Mouse (Mus musculus): Measurements from ENCODE around the gene Slc13a3.
A peak's percentile ranks its signal among the peaks of the same experiment; 100 is the strongest.
"Not testable (repeated sequence)": the region's sequence is repeated elsewhere in the genome, so short reads cannot be mapped to it uniquely, and the experiment has no call there.

The Slc13a3 gene

DNA sequence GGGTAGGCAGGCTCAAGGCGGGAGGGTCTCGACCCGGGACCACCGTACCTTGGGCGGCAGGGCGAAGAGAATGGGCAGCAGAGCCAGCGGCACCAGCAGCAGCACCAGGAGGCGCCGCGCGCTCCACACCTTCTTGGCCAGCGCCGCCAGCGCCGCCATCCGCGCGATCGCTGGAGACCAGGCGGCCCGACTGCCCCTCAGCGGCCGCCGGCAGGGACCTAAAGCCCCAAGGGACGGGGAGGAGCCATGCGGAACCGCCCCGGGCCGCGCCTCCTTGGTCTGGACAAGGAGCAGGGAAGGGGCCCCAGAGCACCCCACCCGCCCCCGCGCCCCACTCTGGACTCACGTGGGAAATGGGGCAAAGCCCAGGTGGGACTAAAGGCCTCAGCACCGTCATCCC is at the start of gene Slc13a3:
TSS of gene Slc13a3 (minus strand) at position 228 of the 400 bp plus-strand sequence.
- no peak for DNase-seq (ENCODE audit: low spot score)

DNA sequence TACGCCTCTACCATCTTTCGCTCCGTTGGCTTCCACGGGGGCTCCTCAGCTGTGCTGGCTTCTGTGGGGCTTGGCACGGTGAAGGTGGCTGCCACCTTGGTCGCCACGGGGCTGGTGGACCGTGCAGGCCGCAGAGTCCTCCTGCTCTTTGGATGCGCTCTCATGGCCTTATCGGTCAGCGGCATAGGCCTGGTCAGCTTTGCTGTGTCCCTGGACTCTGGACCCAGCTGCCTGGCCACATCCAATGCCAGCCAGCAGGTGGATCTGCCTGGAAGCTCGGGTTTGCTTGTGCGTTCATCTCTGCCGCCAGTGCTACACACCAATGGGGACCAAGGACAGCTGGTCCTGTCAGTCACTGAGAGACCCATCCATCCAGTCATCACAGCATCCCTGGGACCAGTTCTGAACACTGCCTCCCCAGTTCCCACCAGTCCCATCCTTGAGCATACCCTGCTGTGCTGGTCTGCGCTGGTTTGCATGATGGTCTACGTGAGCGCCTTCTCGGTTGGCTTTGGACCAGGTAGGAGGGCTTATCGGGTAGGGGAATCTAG is 42.2 kb upstream of the Slc13a3 start:
- DNase-seq (ENCODE audit: low spot score), result no peak

DNA sequence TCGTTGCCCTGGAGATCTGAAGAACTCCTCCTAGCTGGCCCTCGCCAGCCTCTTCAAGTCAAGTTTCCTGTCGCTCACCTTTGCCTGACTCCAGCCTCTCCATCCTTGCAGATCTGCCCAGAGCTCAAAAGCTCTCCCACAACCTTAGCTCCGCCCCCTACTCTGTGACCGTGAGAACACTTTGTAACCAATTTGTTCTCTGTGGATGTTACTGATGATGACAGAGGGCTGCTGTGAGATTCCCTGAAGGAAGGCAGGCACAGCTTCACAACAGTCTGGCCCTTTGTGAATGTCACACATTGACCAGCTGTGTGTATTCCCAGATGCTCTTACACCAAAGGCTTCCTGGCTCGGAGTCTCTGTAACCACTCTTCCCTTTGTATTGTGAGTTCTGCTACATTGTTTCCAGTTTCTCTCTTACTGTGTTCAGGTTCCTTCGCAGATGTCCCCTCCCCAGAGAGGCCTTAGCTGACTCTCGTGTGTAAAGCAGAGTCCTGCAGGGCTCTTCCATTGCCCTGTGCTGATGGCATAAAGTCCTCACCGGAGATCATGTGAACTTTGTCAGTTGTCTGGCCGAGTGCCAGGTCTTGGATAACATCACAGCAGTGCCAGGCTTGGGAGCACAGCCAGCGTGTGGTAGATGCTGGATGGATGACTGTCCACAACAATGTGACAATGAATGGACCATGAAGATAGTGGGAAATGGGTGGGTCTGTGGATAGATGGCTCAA is 40.0 kb upstream of the Slc13a3 start:
- DNase-seq (ENCODE audit: low spot score), result peak; percentile 78

DNA sequence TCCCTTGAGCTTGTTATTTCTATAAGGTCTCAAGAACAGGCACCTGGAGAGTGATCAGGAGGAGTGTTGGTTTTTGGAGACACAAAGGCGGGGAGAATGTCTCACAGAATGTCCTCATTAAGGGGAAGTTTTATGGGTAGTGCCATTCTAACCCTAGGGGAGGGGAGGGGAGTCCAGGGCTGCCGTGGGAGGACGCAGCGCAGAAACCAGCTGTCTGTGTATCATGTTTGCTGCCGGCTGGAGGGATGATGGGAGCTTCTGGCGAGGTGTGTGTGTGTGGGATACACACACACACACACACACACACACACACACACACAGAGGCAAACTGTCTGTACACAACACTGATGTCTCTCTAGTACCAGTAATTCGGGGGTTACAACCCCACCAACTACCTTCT is 39.4 kb upstream of the Slc13a3 start:
- no peak for DNase-seq (ENCODE audit: low spot score)

DNA sequence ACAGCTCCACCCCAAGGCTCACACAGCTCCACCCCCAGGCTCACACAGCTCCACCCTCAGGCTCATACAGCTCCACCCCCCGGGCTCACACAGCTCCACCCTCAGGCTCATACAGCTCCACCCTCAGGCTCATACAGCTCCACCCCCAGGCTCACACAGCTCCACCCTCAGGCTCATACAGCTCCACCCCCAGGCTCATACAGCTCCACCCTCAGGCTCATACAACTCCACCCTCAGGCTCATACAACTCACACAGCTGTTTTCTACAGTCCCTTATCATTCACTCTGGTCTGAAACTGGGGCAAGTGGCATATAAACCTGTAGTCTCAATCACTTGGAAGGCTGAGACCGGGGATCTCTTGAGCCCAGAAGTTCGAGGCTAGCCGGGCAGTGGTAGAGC is 38.5 kb upstream of the Slc13a3 start:
- not testable (repeated sequence) for DNase-seq (ENCODE audit: low spot score)

DNA sequence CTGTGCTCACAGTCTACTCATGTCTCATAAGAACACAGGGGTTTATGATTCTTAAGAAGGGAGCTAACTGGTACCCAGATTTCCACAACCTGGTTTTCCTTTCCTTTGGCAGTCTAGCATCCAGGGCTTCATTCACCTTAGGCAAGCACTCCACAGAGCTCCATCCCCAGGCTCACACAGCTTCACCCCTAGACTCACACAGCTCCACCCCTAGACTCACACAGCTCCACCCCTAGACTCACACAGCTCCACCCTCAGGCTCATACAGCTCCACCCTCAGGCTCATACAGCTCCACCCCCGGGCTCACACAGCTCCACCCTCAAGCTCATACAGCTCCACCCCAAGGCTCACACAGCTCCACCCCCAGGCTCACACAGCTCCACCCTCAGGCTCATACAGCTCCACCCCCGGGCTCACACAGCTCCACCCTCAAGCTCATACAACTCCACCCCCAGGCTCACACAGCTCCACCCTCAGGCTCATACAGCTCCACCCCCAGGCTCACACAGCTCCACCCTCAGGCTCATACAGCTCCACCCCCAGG is 38.0 kb upstream of the Slc13a3 start:
- not testable (repeated sequence) for DNase-seq (ENCODE audit: low spot score)

DNA sequence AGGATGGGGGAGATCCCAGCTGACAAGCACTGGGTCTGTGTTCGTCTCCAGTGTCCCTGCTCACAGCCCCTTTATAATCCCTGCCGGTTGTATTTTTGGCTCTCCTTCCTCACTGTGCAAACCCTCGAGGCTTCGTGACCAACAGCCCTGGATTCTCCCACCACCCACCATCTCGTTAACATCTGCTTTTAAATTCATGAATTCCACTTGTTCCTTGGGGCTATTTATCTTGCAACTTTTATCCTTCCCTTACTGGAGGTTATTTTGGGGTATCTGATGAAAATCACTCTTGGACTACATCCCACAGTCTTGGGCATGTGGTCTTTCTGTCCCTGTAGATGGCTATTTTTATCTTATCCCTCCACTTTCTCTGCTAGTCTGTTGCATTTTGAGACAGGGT is 37.4 kb upstream of the Slc13a3 start:
- no peak for DNase-seq (ENCODE audit: low spot score)

DNA sequence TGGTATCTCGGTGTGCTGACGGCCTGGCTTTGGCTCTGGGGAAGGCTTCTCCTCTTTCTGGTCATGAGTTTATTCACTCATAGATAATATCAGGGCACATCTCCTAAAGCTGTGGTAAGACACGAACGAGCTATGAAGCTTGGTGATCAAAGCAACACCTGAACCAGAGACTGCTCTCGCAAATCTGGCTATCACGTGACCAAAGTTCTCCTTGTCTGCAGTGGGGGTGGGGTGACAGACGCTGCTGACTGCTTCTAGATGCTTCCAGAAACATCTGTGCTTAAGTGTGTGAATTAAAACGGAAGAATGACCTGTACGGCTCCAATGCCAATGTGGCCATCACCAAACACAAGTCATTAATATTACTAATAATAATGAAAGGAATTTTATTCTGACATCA is 36.7 kb upstream of the Slc13a3 start:
- no peak for DNase-seq (ENCODE audit: low spot score)

DNA sequence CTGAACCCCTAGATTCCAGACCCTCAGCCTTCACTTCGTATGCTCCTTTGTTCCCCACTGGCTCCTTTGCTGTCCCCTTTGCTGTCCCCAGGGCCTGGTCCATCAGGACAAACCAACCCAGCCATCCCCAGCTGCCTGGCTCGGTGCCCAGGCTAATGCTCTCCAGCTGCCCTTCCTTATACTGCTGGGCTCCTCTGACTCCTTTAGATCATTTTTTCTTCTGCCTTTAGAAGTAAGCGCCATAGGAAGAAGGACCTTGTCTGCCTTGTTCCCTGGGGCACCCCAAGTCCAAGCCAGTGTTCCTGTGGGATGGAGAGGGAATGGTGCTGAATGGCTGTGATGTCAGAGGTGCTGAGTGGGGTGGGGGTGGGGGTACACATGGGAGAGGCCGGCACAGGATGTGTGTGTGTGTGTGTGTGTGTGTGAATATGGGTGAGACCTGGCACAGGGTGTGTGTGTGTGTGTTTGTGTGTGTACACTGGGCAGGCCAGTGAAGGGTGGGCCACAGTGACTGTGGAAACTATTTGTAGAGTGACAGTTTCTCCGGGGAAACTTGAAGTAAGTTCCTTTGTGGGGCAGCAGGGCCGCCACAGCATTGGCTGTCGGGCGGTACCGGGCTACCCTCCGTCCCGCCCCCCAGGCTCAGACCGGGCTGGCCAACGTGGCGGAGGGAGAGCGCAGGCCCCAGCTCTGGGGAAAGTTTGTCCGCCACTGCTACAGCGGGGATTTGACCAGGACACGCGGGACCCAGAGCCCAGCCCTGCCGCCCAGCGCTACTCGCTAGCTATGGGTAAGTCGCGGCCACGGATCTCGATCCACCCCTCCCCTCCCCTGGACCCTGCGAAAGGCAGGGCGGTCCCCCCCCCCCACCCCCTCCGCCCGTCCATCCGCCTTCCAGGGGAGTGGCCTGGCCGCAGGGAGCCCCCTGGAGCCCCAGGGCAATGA is 30.5 kb upstream of the Slc13a3 start, which contains the start of gene Slc2a10:
TSS of gene Slc2a10 (plus strand) at position 529 of the 945 bp plus-strand sequence.
- DNase-seq (ENCODE audit: low spot score), result no peak

DNA sequence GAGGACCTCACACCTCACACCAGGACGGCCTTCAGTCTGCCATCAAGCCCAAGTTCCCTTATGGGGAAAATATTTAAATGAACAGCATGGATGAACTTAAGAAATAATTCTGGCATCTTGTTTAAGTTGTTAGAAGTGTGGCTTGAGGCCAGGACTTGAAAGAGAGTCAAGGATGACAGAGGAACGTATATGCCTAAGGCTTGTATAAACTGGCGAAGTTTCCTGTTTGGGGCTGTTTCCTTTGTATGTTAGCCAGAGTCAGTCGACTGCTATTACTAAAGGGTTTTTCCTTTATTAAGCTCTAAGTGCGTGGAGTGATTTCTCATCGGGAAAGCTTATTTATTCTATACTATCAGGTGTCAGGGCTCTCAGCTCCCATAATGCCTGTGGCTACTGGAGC is 25.8 kb upstream of the Slc13a3 start:
- DNase-seq (ENCODE audit: low spot score), result no peak

DNA sequence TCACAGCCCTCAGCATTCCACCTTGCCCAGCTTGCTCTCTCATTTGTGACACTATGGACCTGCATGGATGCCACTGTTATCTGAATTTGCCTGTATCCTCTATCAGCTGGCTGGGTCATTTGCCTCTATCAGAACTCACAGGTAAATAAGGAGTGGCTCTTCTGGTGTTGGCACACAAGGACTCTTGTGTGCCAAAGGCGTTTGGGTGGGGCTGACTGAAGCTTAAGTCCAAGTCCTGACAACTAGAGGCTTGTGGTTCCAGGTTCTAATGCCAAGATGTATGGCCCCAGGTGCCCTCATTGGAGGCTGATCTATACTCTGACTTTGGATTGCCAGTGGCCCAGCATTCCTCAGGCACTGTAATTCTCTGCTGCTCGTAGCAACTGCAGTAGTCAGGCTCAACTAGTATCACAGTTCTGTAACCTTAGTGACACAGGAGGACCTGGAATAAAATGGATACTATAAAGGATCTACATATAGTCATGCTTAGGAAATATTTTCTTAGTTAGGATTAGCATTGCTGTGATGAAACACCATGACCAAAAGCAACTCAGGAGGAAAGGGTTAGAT is 24.8 kb upstream of the Slc13a3 start:
- no peak for DNase-seq (ENCODE audit: low spot score)

DNA sequence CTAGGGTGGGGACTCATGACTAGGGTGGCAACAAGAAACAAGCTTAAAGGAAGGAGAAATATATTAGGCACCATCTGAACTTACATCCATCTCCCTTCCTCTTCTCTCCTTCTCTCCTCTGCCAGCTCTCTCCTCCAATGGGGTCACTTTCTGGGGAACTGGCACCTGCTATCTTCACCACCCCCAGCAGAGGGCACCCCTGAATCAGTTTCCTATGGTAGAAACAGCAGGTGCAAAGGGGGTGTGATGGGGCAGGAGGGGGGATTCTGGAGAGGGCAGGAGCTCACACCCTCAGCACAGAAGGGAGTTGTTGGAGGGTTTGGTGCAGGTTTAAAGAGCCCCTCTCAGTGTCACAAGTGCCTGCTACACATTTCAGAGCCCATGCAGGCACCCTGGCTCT is 23.2 kb upstream of the Slc13a3 start:
- no peak for DNase-seq (ENCODE audit: low spot score)

DNA sequence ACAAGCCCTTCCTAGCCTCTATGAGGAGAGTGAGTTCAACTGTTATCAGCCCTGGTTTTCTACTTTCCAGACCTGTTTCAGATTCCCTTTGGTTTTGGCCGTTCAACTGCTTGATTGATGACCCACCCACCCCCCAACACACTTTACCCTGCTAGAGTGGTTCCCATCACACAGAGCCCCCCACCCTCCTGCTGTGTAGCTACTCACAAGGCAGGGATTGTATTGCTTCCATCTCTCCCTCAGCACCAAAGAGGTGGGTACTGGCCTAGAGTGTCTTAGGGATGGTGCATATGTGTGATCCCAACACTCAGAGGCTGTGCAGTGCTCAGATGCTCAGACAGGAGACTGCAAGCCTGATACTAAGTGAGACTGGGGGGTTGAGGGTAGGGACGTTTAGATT is 21.5 kb upstream of the Slc13a3 start:
- no peak for DNase-seq (ENCODE audit: low spot score)

DNA sequence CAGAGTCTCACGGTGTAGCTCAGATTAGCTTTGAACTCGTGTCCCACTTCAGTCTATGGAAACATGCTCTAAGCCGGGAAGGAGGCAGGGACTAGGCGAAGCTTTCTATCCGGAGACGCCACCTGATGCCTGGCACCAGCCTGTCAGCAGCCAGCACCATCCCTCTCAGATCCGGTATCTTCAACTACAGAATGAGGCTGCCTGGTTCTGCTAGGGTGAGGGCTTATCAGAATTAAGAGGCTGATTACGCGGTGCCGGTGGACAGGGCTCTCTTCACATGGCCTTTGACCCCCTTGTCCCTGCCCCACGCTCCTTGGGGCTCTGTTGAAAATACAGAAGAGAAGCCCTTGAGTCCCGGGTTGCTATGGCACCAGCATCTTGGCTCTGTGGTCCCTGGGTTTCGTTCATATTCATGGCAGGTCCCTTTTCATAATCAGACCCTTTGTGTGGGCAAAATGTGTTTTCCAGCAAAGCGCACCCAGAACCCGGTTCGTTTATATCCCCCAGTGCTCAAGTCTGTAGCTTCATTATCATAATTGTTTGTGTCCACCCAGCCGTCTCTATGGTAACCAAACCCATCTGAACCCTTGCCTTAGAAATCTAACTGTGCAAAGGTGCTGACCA is 20.7 kb upstream of the Slc13a3 start:
- no peak for DNase-seq (ENCODE audit: low spot score)

DNA sequence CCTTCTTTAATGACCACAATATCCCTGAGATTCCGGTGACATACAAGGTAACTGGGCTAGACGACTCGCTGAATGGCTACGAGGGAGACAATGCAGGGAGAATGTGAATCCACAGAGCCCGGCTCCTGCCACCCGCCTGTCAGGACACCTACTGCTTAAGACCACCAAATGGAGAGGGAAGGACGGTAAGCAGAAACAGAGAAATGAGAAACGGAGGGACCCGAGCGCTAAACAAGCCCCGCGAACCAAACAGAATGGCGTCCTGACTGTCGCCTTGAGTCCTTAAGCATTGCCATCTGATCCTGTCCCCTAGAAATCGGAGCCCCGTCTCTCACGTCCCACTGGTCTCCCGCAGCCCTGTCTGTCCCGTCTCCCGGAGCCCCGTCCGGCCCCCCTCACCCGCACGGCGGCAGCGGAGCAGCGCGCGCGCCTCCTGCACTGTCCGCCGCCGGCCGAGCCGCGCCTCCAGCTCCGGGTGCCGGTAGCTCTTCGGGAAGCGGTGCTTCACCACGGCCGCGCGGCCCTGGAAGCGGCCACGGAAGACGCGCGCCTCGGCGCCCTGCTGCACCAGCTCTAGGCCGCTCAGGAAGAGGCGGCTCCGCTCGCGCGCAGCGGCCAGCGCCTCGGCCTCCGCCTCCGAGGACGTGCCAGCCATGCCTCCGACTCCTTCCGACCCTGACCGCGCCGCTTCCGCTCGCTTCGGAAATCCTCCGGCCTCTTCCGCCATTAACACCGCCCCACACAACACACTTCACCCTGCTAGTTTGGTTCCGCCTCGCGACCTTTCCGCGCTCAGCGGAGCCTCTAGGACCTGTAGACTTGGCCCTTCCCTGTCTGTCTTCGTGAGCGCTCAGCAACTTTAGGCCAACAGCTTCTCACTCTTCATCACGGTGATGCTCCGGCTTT is 19.9 kb upstream of the Slc13a3 start, which contains the start of gene Trp53rka:
TSS of gene Trp53rka (minus strand) at position 677 of the 906 bp plus-strand sequence.
- DNase-seq (ENCODE audit: low spot score), result peak; percentile 85

DNA sequence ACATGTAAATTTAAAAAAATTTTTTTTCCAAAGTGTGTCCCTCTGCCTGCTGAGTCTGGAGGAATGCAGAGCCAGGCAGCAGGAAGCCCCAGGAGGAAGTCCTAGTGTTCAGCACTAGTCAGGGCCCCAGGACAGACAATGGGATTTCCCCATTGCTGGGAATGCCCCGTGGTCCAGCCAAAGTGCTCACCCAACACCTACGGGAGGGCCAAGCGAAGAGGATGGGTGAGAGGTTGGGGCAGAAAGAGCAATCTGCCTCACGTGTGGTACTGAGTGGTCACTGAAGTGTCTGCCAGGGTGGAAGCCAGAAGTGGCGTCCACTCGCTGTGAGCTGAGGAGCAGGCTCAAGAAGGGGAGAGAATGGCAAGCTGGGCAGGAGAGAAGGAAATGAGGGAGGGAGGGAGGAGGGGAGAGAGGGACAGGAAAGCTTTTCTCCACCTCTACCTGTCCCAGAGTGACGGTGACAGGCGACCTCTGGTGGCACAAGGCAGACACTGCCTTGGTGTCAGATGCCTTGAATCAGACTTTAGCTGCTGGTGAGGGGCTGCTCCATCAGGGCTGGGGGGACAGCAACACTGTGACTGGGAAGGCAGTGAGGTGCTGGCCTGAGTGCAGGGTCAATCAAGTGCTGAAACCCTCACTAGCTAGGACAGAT is 14.0 kb upstream of the Slc13a3 start:
- no peak for DNase-seq (ENCODE audit: low spot score)

DNA sequence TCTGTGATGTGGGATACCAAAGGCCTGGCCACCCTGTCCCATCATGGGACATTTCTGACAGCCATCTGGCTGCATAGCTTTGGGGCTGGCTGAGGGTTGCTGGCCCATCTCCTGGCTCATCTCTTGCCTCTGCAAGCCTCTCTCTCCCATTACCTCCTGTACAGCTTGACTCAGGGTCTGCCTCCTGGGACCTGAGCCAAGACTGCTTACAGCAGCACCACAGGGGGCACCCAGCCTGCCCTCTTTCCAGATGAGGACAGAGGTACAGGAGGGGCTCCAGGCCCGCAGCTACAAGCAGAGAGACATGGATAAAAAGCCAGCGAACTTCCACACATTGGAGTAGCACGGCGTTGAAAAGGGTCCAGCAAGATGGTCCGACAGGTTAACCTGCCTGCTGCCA is 13.4 kb upstream of the Slc13a3 start:
- DNase-seq (ENCODE audit: low spot score), result no peak

DNA sequence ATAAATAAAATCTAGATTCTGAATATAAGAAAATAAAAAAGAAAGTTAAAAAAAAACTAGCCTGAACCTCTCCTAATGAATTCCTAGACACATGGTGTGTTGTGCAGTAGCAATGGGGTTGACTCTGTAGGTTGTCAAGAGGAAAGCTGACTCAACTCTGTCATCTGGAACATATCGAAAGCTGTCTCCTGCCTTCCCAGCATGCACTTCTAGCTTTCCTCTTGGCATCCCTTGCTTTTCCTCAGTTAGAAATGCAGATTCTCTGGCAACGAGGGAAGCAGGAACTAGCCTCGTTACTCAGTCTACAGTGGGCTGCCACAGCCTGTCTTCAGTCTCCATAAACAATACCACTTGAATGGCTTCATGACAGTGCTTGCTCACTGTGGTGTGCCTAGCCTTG is 12.8 kb upstream of the Slc13a3 start:
- DNase-seq (ENCODE audit: low spot score), result no peak

DNA sequence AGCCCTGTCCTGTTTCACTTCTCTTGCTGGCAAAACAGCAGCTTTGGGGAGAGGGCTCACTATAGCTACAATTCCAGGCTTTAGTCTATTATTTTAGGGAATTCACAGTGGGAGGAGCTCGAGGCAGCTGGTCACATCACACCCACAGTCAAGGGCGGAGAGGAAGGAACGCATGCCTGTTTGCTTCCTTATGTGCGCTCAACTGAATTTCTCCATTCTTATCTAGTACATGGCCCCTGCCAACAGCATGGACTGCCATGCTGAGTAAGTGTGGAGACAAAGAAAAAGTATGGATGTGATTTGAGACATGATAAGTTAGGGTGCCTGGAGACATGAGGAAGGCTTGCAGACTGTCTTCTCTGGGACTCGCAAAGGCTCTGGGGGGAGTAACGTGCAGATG is 11.1 kb upstream of the Slc13a3 start:
- DNase-seq (ENCODE audit: low spot score), result no peak

DNA sequence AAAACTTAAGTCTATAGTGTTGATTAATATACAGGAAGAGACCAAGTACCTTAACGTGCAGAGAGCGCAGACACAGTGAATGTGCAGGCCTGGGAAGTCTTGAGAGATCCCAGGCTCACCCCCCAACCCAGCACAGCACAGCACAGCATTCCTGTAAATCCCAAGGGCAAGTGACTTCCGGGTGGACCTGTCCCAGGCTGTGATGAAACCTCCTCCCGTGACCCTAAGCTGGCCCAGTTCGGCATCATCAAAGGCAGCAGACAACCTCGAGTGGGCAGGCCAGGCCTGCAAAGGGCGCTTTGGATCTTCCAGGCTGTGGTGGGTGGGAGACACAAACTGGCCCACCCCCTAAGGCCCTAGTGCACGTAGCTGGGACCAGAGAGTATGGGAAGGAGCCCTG is 9.0 kb upstream of the Slc13a3 start:
- DNase-seq (ENCODE audit: low spot score), result no peak

Measured in testis, postnatal 14 days (tissue).